Mouse (Mus musculus) thymus, postnatal 10 days (tissue): ENCODE data around the gene Bglap3.
"Not testable (repeated sequence)": the region's sequence is repeated elsewhere in the genome, so short reads cannot be mapped to it uniquely, and the experiment has no call there.

ENCODE experiments used
- DNase-seq, 2 experiments: peaks; one replicate each; pipeline ENCODE4 v3.0.0; 2021; ENCODE audit warnings: low spot score in 2 of 2

The Bglap3 gene

GRCm38 (mm10) chr3:88372643-88373042, at the start of gene Bglap3:
Gene Bglap3, minus strand, starts transcription at chr3:88372743.
- not testable (repeated sequence) for DNase-seq

GRCm38 (mm10) chr3:88422020-88422720, 49.6 kb upstream of the Bglap3 start:
- no peak for DNase-seq

DNA sequence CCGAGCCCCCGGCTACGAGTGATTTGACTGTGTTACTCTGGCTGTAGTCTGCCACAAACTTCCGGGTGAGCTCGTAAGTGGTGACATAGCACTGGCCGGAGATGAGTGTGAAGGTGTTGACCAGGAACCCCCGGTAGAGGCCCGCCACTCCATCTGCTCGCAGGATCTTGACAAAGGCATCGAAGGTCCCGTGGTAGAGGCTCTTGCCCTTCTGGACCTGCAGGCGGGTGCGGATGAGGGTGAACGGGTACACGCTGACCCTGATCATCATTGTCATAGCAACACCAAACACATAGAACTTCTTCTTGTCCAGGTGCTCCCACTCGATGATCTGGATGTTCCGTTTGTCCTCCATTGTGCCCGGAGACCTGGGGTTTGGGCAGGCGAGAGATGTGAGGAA, 48.2 kb upstream of the Bglap3 start:
- DNase-seq = no peak

DNA sequence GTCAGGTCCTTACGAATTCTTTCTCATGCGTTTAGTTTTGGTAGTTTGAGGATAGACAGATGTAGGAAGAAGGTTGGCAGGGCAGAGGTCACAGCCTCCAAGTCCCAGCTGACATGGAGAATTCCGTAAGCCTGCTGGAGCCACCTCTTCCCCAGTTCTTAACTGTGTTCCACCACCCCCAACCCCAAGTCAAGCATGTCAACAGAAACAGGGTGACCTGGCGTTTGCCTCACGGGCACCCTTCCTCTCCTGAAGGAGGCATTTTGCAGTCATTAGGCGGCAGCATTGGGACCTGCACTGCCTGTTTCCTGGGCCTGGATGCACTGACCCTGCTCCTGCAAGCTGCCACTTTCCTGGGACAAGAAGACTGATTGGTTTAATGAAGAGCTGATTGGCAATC, 45.5 kb upstream of the Bglap3 start:
- DNase-seq = no peak

GRCm38 (mm10) chr3:88415668-88416067, 43.1 kb upstream of the Bglap3 start:
- DNase-seq = no peak

DNA sequence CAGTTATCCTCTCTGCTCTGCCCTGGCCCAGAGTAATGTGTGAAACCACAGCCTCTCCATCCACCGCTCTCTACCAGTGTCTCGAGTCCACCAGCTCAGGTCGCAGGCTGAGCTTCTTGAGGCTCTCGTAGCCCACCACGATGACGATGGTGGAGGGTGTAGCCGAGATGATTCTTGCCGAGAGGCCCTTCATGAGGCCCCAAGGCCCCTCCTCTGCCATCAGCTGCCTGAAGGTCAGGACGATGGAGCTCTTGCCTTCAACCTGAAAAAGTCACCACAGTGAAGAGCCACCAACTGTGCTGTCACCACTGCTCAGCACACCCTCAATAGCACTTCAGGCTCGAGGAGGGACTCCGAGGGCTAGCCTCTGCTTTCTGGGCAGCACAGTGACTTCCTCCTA, 40.1 kb upstream of the Bglap3 start:
- no peak for DNase-seq

- DNase-seq = no peak
Measured at GRCm38 (mm10) chr3:88411681-88412080, 39.1 kb upstream of the Bglap3 start.

DNA sequence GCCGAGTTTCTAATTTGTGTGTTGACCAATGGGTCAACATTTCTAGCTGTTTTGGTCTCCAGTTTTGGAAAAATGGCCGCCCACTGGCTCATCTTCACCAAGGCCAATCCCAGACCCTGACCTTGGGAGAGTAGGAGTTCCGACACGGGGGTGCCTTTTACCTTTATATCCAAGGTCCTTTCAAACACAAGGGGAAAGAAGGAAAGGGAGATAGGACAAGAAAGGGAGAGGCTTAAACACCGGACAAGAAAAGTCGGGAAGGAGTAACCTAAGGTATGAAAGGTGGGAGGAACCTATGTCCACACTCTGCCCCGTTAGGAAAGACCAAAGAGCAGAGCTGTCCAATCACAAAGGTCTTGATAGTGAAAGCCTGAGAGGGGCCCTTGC, 38.1 kb upstream of the Bglap3 start:
- DNase-seq = no peak

GRCm38 (mm10) chr3:88409741-88410644, 37.5 kb upstream of the Bglap3 start, which contains the start of gene Pmf1:
Gene Pmf1, minus strand, starts transcription at chr3:88410331.
- peak; percentile 86 to 88 for DNase-seq

- DNase-seq = no peak
Measured at GRCm38 (mm10) chr3:88408953-88409352, 36.4 kb upstream of the Bglap3 start.

- DNase-seq = no peak
Measured at GRCm38 (mm10) chr3:88407529-88407928, 35.0 kb upstream of the Bglap3 start.

- peak; percentile 48 to 80 for DNase-seq
Measured at GRCm38 (mm10) chr3:88407090-88407489, 34.5 kb upstream of the Bglap3 start.

DNA sequence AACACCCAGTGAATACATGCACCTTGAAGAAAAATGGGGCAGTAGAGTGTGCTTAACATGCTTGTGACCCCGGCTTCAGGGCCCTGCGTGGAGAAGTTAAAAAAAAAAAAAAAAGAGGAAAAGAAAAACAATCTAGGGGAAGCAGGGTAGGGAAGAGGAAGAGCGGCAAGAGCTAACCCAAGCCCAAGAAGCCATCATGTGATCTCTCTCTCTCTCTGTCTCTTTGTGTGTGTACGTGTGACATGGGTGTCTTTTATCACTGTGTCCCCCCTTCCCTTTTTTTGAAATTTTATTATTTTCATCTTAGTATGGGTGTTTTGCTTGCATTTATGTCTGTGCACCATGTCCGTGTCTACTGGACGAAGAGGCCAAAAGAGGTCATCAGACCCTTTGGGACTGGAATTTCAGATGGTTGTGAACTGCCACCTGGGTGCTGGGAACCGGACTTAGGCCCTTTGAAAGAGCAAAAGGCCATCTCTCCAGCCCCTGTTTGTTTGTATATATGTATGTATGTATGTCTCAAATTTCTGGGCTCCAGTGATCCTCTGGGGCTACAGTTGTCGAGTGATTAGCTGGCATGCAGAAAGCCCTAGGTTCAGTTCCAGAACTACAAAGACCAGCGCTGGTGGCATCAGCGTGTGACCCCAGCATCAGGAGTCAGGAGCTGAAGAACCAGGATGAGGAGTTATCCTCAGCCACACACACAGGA, 31.1 kb upstream of the Bglap3 start:
- DNase-seq = no peak

- DNase-seq = no peak
Measured at GRCm38 (mm10) chr3:88398666-88399065, 26.1 kb upstream of the Bglap3 start.

- DNase-seq = no peak
Measured at GRCm38 (mm10) chr3:88395742-88396141, 23.2 kb upstream of the Bglap3 start.

- DNase-seq = no peak
Measured at GRCm38 (mm10) chr3:88395288-88395687, 22.7 kb upstream of the Bglap3 start.

DNA sequence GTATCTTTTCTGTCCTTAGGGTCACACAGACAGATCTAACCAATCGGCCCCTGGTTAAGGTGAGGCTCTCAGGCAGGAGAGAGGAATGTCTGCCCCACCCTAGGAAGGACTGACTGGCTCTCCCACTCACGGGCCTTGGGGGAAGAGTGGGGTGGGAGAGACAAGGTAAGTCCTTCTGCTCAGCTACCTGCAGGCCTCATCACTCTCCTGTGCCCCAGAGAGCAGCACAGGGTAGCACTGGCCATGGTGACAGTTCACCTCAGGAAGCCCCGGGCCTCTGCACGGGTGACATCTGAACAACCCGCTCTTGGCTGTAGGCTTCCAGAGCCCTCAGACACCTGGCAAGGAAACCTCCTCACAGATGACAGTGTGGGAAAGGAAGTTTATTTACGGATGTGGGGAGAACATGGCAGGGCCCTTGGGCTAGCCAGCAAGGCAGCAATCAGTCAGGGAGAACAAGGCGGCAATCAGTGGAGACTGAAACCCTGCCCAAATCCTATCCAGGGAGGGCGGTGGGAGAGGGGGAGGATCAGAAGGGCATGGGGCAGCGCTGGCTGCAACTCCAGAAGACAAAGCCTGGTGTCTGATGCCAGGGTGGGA, 21.3 kb upstream of the Bglap3 start:
- DNase-seq = no peak

DNA sequence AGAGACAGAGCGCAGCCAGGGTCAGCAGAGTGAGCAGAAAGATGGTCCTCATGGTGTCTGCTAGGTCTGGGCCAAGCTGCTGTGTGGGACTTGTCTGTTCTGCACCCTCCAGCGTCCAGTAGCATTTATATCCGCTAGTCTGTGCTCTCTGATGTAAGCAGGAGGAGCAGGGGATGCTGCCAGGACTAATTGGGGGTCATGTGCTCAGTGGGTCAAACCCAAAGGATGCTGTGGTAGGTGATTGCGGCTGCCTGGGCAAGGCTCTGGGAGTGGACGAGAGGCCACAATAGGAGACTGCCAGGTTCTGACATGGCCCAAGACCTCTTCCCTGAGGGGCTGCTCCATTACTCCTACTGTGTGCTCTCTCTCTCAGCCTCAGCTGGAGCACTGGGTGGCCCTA, 11.8 kb upstream of the Bglap3 start, which contains the start of gene Bglap:
Gene Bglap (minus strand): TSS at position 101 of the 400 bp plus-strand sequence.
- DNase-seq = no peak

- DNase-seq = not testable (repeated sequence)
Measured at GRCm38 (mm10) chr3:88382383-88382782, 9.8 kb upstream of the Bglap3 start.

GRCm38 (mm10) chr3:88381389-88382315, 9.1 kb upstream of the Bglap3 start:
- DNase-seq = peak; percentile 63 to 80

DNA sequence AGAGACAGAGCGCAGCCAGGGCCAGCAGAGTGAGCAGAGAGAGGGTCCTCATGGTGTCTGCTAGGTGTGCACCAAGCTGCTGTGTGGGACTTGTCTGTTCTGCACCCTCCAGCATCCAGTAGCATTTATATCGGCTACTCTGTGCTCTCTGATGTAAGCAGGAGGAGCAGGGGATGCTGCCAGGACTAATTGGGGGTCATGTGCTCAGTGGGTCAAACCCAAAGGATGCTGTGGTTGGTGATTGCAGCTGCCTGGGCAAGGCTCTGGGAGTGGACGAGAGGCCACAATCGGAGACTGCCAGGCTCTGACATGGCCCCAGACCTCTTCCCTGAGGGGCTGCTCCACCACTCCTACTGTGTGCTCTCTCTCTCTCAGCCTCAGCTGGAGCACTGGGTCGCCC, 6.1 kb upstream of the Bglap3 start, which contains the start of gene Bglap2:
Gene Bglap2 (minus strand): TSS at position 101 of the 400 bp plus-strand sequence.
- not testable (repeated sequence) for DNase-seq
